Mouse (Mus musculus): ENCODE data around the gene Nt5c3b. TPM values are rescaled to one million over a fixed set of nuclear protein-coding genes. Genes with fewer than 3 reads are reported as not detected.

Gene Nt5c3b
- total and polyA plus RNA-seq, 2 experiments from 2014 or later: 59.2 to 108 TPM

DNA sequence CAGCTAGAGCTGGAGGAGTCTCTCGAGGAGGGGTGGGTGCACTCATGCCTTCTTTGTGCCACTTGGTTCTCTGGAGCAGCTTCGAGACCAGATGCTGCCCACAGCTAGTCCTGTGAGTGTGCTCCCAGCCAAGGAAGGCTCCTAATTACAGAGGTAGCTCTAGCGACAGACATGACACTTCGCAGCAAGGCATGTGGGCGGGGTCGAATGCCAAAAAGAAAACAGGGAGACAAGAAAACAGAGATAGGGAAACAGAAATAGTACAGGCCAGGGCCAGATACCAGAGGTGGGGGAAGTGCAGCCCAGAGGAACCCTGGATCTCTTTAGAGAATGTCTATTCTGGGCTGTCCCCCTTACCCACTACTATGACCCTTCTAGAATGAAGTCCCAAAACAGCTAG is 39.4 kb downstream of the Nt5c3b start:
- WGBS: 51% methylated on average over 6 of the region's 6 CpGs
- no peak for ATAC-seq

GRCm38 (mm10) chr11:100400842-100401241 is 40.8 kb downstream of the Nt5c3b start:
- no peaks in the 10 kb centered on the region for H3K36me3 ChIP-seq (ENCODE audit: insufficient read depth, low read length)
- no peak overlapping the region for H3K4me3 ChIP-seq (ENCODE audit: low read length)
- no peak for TF ChIP-seq CTCF (IDR thresholded peaks at IDR 0.05; ENCODE audit: low read depth)
- H3K27ac ChIP-seq: no peak overlapping the region
- ATAC-seq (no peak), DNase-seq (ENCODE audit: low spot score) (no peak)
- H3K4me1 ChIP-seq (ENCODE audit: insufficient read depth, low read length): peaks cover 10% of the 10 kb centered on the region
- H3K27me3 ChIP-seq (ENCODE audit: insufficient read depth, low read length): no peaks in the 10 kb centered on the region
- no peaks in the 10 kb centered on the region for H3K9me3 ChIP-seq (ENCODE audit: low read length)
- no peak overlapping the region for H3K4me2 ChIP-seq (ENCODE audit: low read depth, low read length)
- no peak overlapping the region for H3K9ac ChIP-seq (replicated peaks; ENCODE audit: low read length)
- WGBS: 85% methylated on average over 6 of the region's 6 CpGs

More for the DNA sequence above, 39.4 kb downstream of the Nt5c3b start:
- Histone ChIP-seq H3K4me1 (ENCODE audit: insufficient read depth, low read length) (no peaks in the 10 kb centered on the region), H3K27ac (no peak overlapping the region), H3K9me3 (ENCODE audit: low read length) (no peaks in the 10 kb centered on the region), H3K27me3 (ENCODE audit: insufficient read depth, low read length) (no peaks in the 10 kb centered on the region), H3K36me3 (ENCODE audit: insufficient read depth, low read length) (no peaks in the 10 kb centered on the region), H3K4me2 (ENCODE audit: low read depth, low read length) (no peak overlapping the region), H3K9ac (replicated peaks; ENCODE audit: low read length) (no peak overlapping the region), H3K4me3 (ENCODE audit: low read length) (no peak overlapping the region)
- no peak for DNase-seq (ENCODE audit: low spot score)
- TF ChIP-seq CTCF (IDR thresholded peaks at IDR 0.05; ENCODE audit: low read depth): no peak

DNA sequence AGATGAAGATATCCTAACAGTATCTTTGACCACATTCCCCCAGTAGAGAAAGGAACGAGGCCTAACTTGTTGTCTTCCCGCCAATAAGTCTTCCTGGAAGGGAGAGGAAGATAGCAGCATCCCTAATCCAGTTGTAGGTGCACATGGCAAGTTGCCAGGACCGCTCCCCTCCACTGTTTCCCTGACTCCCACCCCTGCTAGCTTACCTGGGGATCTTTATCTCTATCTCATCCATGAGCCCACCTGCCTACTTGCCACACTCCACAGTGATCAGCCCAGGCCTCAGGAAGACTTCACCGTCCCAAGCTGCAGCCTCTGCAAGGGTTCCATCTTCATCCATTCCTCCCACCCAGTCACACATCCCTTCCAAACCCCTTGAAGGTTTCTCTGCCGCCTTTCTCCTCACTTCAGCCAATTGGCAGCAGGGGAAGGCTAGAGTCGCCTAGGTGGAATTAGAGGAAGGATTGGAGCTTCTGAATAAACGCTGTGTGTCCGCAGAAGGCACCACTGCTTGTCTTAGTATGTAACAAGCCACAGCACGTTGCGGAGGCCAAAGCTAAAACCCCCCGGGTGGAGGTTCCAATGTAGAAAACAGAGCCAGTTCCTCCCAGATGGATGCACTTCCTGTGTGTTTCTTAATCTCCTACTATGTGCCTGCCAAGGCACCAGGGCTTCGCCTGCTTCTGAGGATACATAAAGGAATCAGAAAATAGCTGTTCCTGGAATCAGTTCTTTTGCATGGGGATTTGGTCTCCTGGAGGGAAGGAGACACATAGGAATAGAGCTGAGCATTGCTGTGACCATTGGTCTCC is 41.7 kb downstream of the Nt5c3b start:
- H3K4me1 ChIP-seq (ENCODE audit: insufficient read depth, low read length): peaks cover 19% of the 10 kb centered on the region
- H3K9me3 ChIP-seq (ENCODE audit: low read length): no peaks in the 10 kb centered on the region
- H3K27me3 ChIP-seq (ENCODE audit: insufficient read depth, low read length): no peaks in the 10 kb centered on the region
- H3K4me3 ChIP-seq (ENCODE audit: low read length): no peak overlapping the region
- 71% methylated on average over 12 of the region's 12 CpGs for WGBS
- H3K27ac ChIP-seq: no peak overlapping the region
- H3K4me2 ChIP-seq (ENCODE audit: low read depth, low read length): no peak overlapping the region
- TF ChIP-seq CTCF (IDR thresholded peaks at IDR 0.05; ENCODE audit: low read depth): no peak
- no peak for ATAC-seq
- no peak overlapping the region for H3K9ac ChIP-seq (replicated peaks; ENCODE audit: low read length)
- no peak for DNase-seq (ENCODE audit: low spot score)
- no peaks in the 10 kb centered on the region for H3K36me3 ChIP-seq (ENCODE audit: insufficient read depth, low read length)

GRCm38 (mm10) chr11:100399320-100399719 is 42.3 kb downstream of the Nt5c3b start:
- H3K4me2 ChIP-seq (ENCODE audit: low read depth, low read length): no peak overlapping the region
- H3K9ac ChIP-seq (replicated peaks; ENCODE audit: low read length): no peak overlapping the region
- no peaks in the 10 kb centered on the region for H3K9me3 ChIP-seq (ENCODE audit: low read length)
- no peak overlapping the region for H3K27ac ChIP-seq
- 74% methylated on average over 9 of the region's 9 CpGs for WGBS
- peaks cover 19% of the 10 kb centered on the region for H3K4me1 ChIP-seq (ENCODE audit: insufficient read depth, low read length)
- no peak for TF ChIP-seq CTCF (IDR thresholded peaks at IDR 0.05; ENCODE audit: low read depth)
- H3K4me3 ChIP-seq (ENCODE audit: low read length): no peak overlapping the region
- no peak for DNase-seq (ENCODE audit: low spot score)
- no peak for ATAC-seq
- H3K27me3 ChIP-seq (ENCODE audit: insufficient read depth, low read length): no peaks in the 10 kb centered on the region
- H3K36me3 ChIP-seq (ENCODE audit: insufficient read depth, low read length): no peaks in the 10 kb centered on the region

GRCm38 (mm10) chr11:100398517-100398916 is 43.1 kb downstream of the Nt5c3b start:
- ATAC-seq (no peak), DNase-seq (ENCODE audit: low spot score) (no peak)
- Histone ChIP-seq H3K4me1 (ENCODE audit: insufficient read depth, low read length) (peaks cover 21% of the 10 kb centered on the region), H3K4me3 (ENCODE audit: low read length) (no peak overlapping the region), H3K9ac (replicated peaks; ENCODE audit: low read length) (no peak overlapping the region), H3K36me3 (ENCODE audit: insufficient read depth, low read length) (no peaks in the 10 kb centered on the region), H3K27ac (peak overlapping the region; percentile 27; the same call in 1 of the 2 replicates), H3K27me3 (ENCODE audit: insufficient read depth, low read length) (no peaks in the 10 kb centered on the region), H3K9me3 (ENCODE audit: low read length) (no peaks in the 10 kb centered on the region), H3K4me2 (ENCODE audit: low read depth, low read length) (peak overlapping the region; percentile 58; the same call in 1 of the 2 replicates)
- no peak for TF ChIP-seq CTCF (IDR thresholded peaks at IDR 0.05; ENCODE audit: low read depth)
- WGBS: 95% methylated on average over 7 of the region's 7 CpGs

- peak; percentile 99 for ATAC-seq
- peak within 1 kb of the TSS; percentile 58 for H3K4me2 ChIP-seq (ENCODE audit: low read depth, low read length)
- peak within 1 kb of the TSS; percentile 77 for H3K9ac ChIP-seq (replicated peaks; ENCODE audit: low read length)
- peak within 1 kb of the TSS; percentile 87 for H3K27ac ChIP-seq
- no peaks in the 10 kb centered on the region for H3K9me3 ChIP-seq (ENCODE audit: low read length)
- H3K4me1 ChIP-seq (ENCODE audit: insufficient read depth, low read length): peaks cover 24% of the 10 kb centered on the region
- H3K27me3 ChIP-seq (ENCODE audit: insufficient read depth, low read length): no peaks in the 10 kb centered on the region
- 2% methylated on average over 34 of the region's 37 CpGs for WGBS
- peak; percentile 100 for DNase-seq (ENCODE audit: low spot score)
- H3K4me3 ChIP-seq (ENCODE audit: low read length): peak within 1 kb of the TSS; percentile 75
- TF ChIP-seq CTCF (IDR thresholded peaks at IDR 0.05; ENCODE audit: low read depth): no peak; the same call in 1 of the 2 replicates
- no peaks in the 10 kb centered on the region for H3K36me3 ChIP-seq (ENCODE audit: insufficient read depth, low read length)
Measured at GRCm38 (mm10) chr11:100397600-100398389, 43.8 kb downstream of the Nt5c3b start, which contains the start of gene Jup. Jup (minus strand) TSS chr11:100397763.

Data from hindbrain, postnatal 0 days (tissue).